In the genomic region with DNA sequence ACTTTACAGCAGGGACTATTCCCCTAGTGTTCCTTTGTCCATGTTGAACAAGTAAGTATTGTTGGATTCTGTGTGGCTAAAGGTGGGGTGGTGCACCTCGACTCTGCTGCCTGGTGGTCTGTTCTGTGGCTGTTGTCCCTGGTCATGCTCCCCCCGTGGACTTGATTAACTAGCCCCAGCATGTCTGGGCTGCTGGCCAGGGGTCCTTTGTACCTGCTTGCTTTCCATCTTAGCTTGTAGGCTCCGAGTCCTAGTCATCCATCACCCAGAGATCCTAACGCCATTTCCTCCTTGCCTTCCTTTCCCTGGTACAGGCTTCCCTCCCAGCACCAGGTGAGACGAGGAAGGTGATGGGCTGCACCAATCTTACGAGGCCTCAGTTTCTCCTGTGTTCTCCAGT, we compare ENCODE assay signal across 9 mouse cellular contexts. TPM values are rescaled to one million over a fixed set of nuclear protein-coding genes. Genes with fewer than 3 reads are reported as not detected.
DNase-seq lines count a peak whose midpoint lies in the region; ATAC-seq lines count a peak whose summit lies in the region.
"Had no signal": no experiment of that assay in that cellular context is flagged by ENCODE, and none has a peak within 500 bp of the region (broad histone marks: within the 10 kb centered on the region; RNA-seq: fewer than 3 reads in every experiment).

No protein-coding gene starts in this region.

- intact Hi-C loops in left cerebral cortex, postnatal 14 days (cut with DNase I): loop anchor here (10.0 kb wide), 1 partner anchor 613 kb away; no protein-coding TSS in a partner anchor

- peaks cover 39% of the 10 kb centered on the region for H3K4me1 ChIP-seq in kidney, embryonic 15.5 days
- peaks cover 19% of the 10 kb centered on the region; the same call in 1 of the 2 replicates for H3K4me1 ChIP-seq in embryonic facial prominence, embryonic 14.5 days (ENCODE audit: control insufficient read depth, insufficient read depth, low read length)
- peaks cover 27% of the 10 kb centered on the region; the same call in 1 of the 2 replicates for H3K4me1 ChIP-seq in hindbrain, embryonic 12.5 days
- peaks cover 23% of the 10 kb centered on the region for H3K4me1 ChIP-seq in midbrain, embryonic 13.5 days (replicated peaks)

- H3K27me3 ChIP-seq in kidney, embryonic 15.5 days: peaks cover 32% of the 10 kb centered on the region
- H3K27me3 ChIP-seq in embryonic facial prominence, embryonic 14.5 days (replicated peaks; ENCODE audit: control insufficient read depth, insufficient read depth, low read length): no peaks in the 10 kb centered on the region; the same call in 1 of the 2 replicates
- peaks cover 22% of the 10 kb centered on the region for H3K27me3 ChIP-seq in hindbrain, embryonic 12.5 days
- H3K27me3 ChIP-seq in midbrain, embryonic 13.5 days: peaks cover 28% of the 10 kb centered on the region

- WGBS in kidney, embryonic 15.5 days: 66% methylated on average over 6 of the region's 6 CpGs
- WGBS in embryonic facial prominence, embryonic 14.5 days: 38% methylated on average over 6 of the region's 6 CpGs
- WGBS in hindbrain, embryonic 12.5 days: 61% methylated on average over 6 of the region's 6 CpGs
- WGBS in midbrain, embryonic 13.5 days: 84% methylated on average over 6 of the region's 6 CpGs

- H3K9ac ChIP-seq in kidney, embryonic 15.5 days: no peak overlapping the region
- H3K9ac ChIP-seq in embryonic facial prominence, embryonic 14.5 days (ENCODE audit: low read depth, low read length): peak overlapping the region; percentile 74; the same call in 1 of the 2 replicates
- no peak overlapping the region for H3K9ac ChIP-seq in hindbrain, embryonic 12.5 days
- no peak overlapping the region for H3K9ac ChIP-seq in midbrain, embryonic 13.5 days (replicated peaks)

- no peak overlapping the region for H3K27ac ChIP-seq in kidney, embryonic 15.5 days
- no peak overlapping the region; the same call in 1 of the 2 replicates for H3K27ac ChIP-seq in embryonic facial prominence, embryonic 14.5 days (replicated peaks; ENCODE audit: low read depth, low read length)
- no peak overlapping the region for H3K27ac ChIP-seq in hindbrain, embryonic 12.5 days
- H3K27ac ChIP-seq in midbrain, embryonic 13.5 days: no peak overlapping the region

- no peaks in the 10 kb centered on the region for H3K36me3 ChIP-seq in kidney, embryonic 15.5 days
- no peaks in the 10 kb centered on the region for H3K36me3 ChIP-seq in embryonic facial prominence, embryonic 14.5 days (ENCODE audit: control insufficient read depth, insufficient read depth, low read length)
- H3K36me3 ChIP-seq in hindbrain, embryonic 12.5 days: no peaks in the 10 kb centered on the region
- no peaks in the 10 kb centered on the region for H3K36me3 ChIP-seq in midbrain, embryonic 13.5 days

- H3K9me3 ChIP-seq in kidney, embryonic 15.5 days (replicated peaks): no peaks in the 10 kb centered on the region
- H3K9me3 ChIP-seq in embryonic facial prominence, embryonic 14.5 days (ENCODE audit: control insufficient read depth, low read length): no peaks in the 10 kb centered on the region
- no peaks in the 10 kb centered on the region for H3K9me3 ChIP-seq in hindbrain, embryonic 12.5 days (replicated peaks)
- H3K9me3 ChIP-seq in midbrain, embryonic 13.5 days: no peaks in the 10 kb centered on the region

- ATAC-seq in kidney, embryonic 15.5 days (replicated peaks; ENCODE audit: low FRiP score): no peak
- no peak for ATAC-seq in embryonic facial prominence, embryonic 14.5 days (ENCODE audit: low read depth)
- no peak for ATAC-seq in hindbrain, embryonic 12.5 days (ENCODE audit: low FRiP score)
- no peak for ATAC-seq in midbrain, embryonic 13.5 days

- peak overlapping the region; percentile 71 for H3K4me3 ChIP-seq in kidney, embryonic 15.5 days (replicated peaks)
- H3K4me3 ChIP-seq in embryonic facial prominence, embryonic 14.5 days (ENCODE audit: low read depth, low read length): peak overlapping the region; percentile 68
- peak overlapping the region; percentile 55; the same call in 1 of the 2 replicates for H3K4me3 ChIP-seq in hindbrain, embryonic 12.5 days
- H3K4me3 ChIP-seq in midbrain, embryonic 13.5 days (replicated peaks): peak overlapping the region; percentile 61; the same call in 1 of the 2 replicates

- DNase-seq in kidney, postnatal 4 days: no peak
- no peak for DNase-seq in embryonic facial prominence, embryonic 14.5 days (ENCODE audit: low spot score)
- no peak for DNase-seq in thymus, adult 18-20 months
- no peak for DNase-seq in urinary bladder, postnatal 14 days (ENCODE audit: low spot score)
- DNase-seq in left cerebral cortex, postnatal 14 days (ENCODE audit: low spot score in 2 of 2): no peak
- DNase-seq: gastrocnemius, postnatal 36 days had no signal

- peak overlapping the region; percentile 99 for H3K4me2 ChIP-seq in kidney, embryonic 15.5 days
- H3K4me2 ChIP-seq in embryonic facial prominence, embryonic 14.5 days (ENCODE audit: low read depth, low read length): peak overlapping the region; percentile 95
- H3K4me2 ChIP-seq in hindbrain, embryonic 12.5 days (replicated peaks): peak overlapping the region; percentile 78
- H3K4me2 ChIP-seq in midbrain, embryonic 13.5 days (replicated peaks): peak overlapping the region; percentile 85

RNA-seq across cellular contexts. Expression of a gene that starts 1.7 kb away (rescaled TPM):
- 32.8 and 34.5 TPM in 2 replicates for polyA plus RNA-seq in kidney, embryonic 15.5 days (2015; fragmentation: Nextera tagmentation; extraction: Ambion mirVana)
- polyA plus RNA-seq in embryonic facial prominence, embryonic 14.5 days (2014; fragmentation: Nextera tagmentation; extraction: Ambion mirVana): 29.2 and 32.3 TPM in 2 replicates
- 46.5 and 49.7 TPM in 2 replicates for polyA plus RNA-seq in hindbrain, embryonic 12.5 days (2016; fragmentation: Nextera tagmentation; extraction: Ambion mirVana)
- polyA plus RNA-seq in midbrain, embryonic 13.5 days (2015; fragmentation: Nextera tagmentation; extraction: Ambion mirVana): 24.5 and 27.1 TPM in 2 replicates
- 10 to 100 TPM; 37.3 to 42.5 TPM for total RNA-seq in left cerebral cortex, postnatal 14 days (2021)
